Mouse (Mus musculus) stomach, postnatal 0 days (tissue): ENCODE data around the gene Gps2.

Experiments used
- CTCF ChIP-seq: IDR thresholded peaks from 2 replicates; pipeline ENCODE4 v1.5.1; 2016; ENCODE audit warnings: antibody characterized with exemption, low read depth, mild to moderate bottlenecking, moderate library complexity
- EP300 ChIP-seq: optimal IDR thresholded peaks from 2 replicates; pipeline ENCODE3; 2016; ENCODE audit warnings: antibody characterized with exemption

DNA sequence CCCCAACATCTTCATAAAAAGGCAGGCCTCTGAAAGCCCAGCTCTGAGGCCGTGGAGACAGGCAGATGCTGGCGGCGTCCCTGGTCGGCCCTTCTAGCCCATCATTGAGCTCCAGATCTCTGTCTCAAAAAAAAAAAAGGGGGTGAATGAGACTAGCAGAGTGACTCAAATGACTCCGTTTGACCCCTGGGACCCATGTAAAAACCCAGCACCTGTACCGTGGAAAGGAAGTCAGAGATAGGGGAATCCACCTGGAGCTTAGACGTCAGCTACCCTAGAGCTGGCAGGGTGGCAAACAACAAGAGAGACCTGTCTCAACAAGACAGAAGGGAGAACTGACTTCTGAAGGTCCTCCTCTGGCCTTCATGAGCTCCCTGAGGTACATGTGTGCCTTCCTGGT is 41.9 kb upstream of the Gps2 start:
- TF ChIP-seq CTCF (no peak), EP300 (no peak)
